Comparison of ENCODE assay signal across 8 mouse cellular contexts in the genomic region with DNA sequence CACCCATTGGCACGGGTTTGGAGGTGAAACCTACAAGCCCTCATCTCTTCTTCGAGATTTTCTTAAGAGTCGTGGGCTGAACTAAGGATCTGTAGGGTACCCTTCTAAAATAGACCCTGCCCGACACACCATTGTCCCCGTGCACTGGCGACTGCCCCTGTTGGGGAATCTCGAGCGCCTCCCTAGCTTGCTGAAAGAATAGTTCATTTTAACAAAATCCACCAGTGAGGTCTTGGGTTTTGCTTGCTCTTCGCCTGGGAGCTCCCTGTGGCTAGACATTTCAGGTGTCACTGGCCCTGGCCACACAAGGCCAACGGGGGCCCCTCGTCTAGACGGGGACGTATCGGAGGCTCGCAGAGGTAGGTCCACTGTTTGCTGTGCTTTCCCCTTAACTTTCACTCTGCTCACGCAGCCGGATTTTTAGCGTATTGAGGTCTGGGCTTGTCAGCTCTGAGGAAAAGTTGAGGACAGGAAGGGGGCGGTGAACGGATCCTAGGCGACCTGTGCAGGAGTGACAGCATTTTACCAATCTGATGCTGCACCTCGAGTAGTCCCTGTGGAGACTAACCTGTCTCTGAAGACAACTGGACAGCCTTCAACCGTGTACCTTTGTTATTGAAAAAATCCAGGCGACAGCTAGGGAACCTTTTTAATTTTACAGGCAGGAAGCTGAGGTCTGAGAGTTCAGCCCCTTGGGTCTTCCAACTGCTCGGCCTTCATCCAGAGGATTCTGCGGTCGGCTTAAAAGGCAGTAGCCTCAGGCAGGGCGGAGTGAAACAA. TPM values are rescaled to one million over a fixed set of nuclear protein-coding genes. Genes with fewer than 3 reads are reported as not detected.
DNase-seq lines count a peak whose midpoint lies in the region; ATAC-seq and TF ChIP-seq lines count a peak whose summit lies in the region.

No protein-coding gene starts in this region.

- H3K9ac ChIP-seq in embryonic facial prominence, embryonic 14.5 days (ENCODE audit: low read depth, low read length): peak overlapping the region; percentile 81
- peak overlapping the region; percentile 87 for H3K9ac ChIP-seq in heart, embryonic 15.5 days
- H3K9ac ChIP-seq in liver, postnatal 0 days (replicated peaks): peak overlapping the region; percentile 66
- H3K9ac ChIP-seq in neural tube, embryonic 14.5 days (replicated peaks; ENCODE audit: low read depth, low read length): peak overlapping the region; percentile 91

- H3K27ac ChIP-seq in embryonic facial prominence, embryonic 14.5 days (replicated peaks; ENCODE audit: low read depth, low read length): peak overlapping the region; percentile 85
- H3K27ac ChIP-seq in heart, embryonic 15.5 days: peak overlapping the region; percentile 86
- H3K27ac ChIP-seq in liver, postnatal 0 days (ENCODE audit: low read depth): peak overlapping the region; percentile 59
- peak overlapping the region; percentile 95 for H3K27ac ChIP-seq in neural tube, embryonic 14.5 days (ENCODE audit: low read depth, low read length)

- ATAC-seq in embryonic facial prominence, embryonic 14.5 days (ENCODE audit: low read depth): peak; percentile 48
- peak; percentile 19; the same call in 1 of the 2 replicates for ATAC-seq in heart, embryonic 15.5 days (replicated peaks; ENCODE audit: insufficient number of reproducible peaks, insufficient read depth, low FRiP score, low read depth)
- ATAC-seq in liver, postnatal 0 days: peak; percentile 28
- ATAC-seq in neural tube, embryonic 14.5 days (ENCODE audit: low read depth): peak; percentile 45

- H3K9me3 ChIP-seq in embryonic facial prominence, embryonic 14.5 days (ENCODE audit: control insufficient read depth, low read length): no peaks in the 10 kb centered on the region
- no peaks in the 10 kb centered on the region for H3K9me3 ChIP-seq in heart, embryonic 15.5 days (replicated peaks)
- H3K9me3 ChIP-seq in liver, postnatal 0 days (ENCODE audit: low read length): no peaks in the 10 kb centered on the region
- no peaks in the 10 kb centered on the region for H3K9me3 ChIP-seq in neural tube, embryonic 14.5 days (ENCODE audit: control insufficient read depth, low read length)

- 0% methylated on average over 28 of the region's 28 CpGs for WGBS in embryonic facial prominence, embryonic 14.5 days
- WGBS in heart, embryonic 15.5 days: under 1% methylated on average over 28 of the region's 28 CpGs
- whole genome bisulfite sequencing in liver, postnatal 0 days (ENCODE audit: insufficient replicate concordance): 1% methylated on average over 28 of the region's 28 CpGs
- under 1% methylated on average over 28 of the region's 28 CpGs for WGBS in neural tube, embryonic 14.5 days

- no peaks in the 10 kb centered on the region for H3K36me3 ChIP-seq in C2C12 (ENCODE audit: control insufficient read depth, insufficient read depth)
- no peaks in the 10 kb centered on the region for H3K36me3 ChIP-seq in embryonic facial prominence, embryonic 14.5 days (ENCODE audit: control insufficient read depth, insufficient read depth, low read length)
- H3K36me3 ChIP-seq in heart, embryonic 15.5 days: no peaks in the 10 kb centered on the region
- no peaks in the 10 kb centered on the region for H3K36me3 ChIP-seq in liver, postnatal 0 days (replicated peaks; ENCODE audit: insufficient read depth, low read length)
- no peaks in the 10 kb centered on the region for H3K36me3 ChIP-seq in neural tube, embryonic 14.5 days (ENCODE audit: control insufficient read depth, insufficient read depth, low read length)

- DNase-seq in adrenal gland, adult 18-20 months (ENCODE audit: low spot score in 2 of 2): peak; percentile 45 to 59
- DNase-seq in embryonic facial prominence, embryonic 14.5 days (ENCODE audit: low spot score): peak; percentile 63
- DNase-seq in kidney, postnatal 14 days: peak; percentile 43
- DNase-seq in liver, postnatal 0 days: peak; percentile 36
- DNase-seq in thymus, postnatal 14 days: peak; percentile 76

- peak overlapping the region; percentile 50 for H3K4me3 ChIP-seq in C2C12 (ENCODE audit: insufficient read depth, poor library complexity, severe bottlenecking)
- H3K4me3 ChIP-seq in embryonic facial prominence, embryonic 14.5 days (ENCODE audit: low read depth, low read length): peak overlapping the region; percentile 63
- H3K4me3 ChIP-seq in heart, embryonic 15.5 days: peak overlapping the region; percentile 78
- H3K4me3 ChIP-seq in liver, postnatal 0 days (ENCODE audit: low read depth, low read length): peak overlapping the region; percentile 67
- peak overlapping the region; percentile 87 for H3K4me3 ChIP-seq in neural tube, embryonic 14.5 days (ENCODE audit: low read depth, low read length)

- peaks cover 18% of the 10 kb centered on the region for H3K79me2 ChIP-seq in C2C12 (ENCODE audit: control insufficient read depth, insufficient read depth)

- peak overlapping the region; percentile 26 for H3ac ChIP-seq in C2C12 (ENCODE audit: control insufficient read depth, insufficient read length, low read depth)

- H3K4me1 ChIP-seq in embryonic facial prominence, embryonic 14.5 days (ENCODE audit: control insufficient read depth, insufficient read depth, low read length): peaks cover 20% of the 10 kb centered on the region
- peaks cover 28% of the 10 kb centered on the region for H3K4me1 ChIP-seq in heart, embryonic 15.5 days (replicated peaks)
- H3K4me1 ChIP-seq in liver, postnatal 0 days (ENCODE audit: insufficient read depth): peaks cover under 1% of the 10 kb centered on the region; the same call in 1 of the 2 replicates
- peaks cover 17% of the 10 kb centered on the region for H3K4me1 ChIP-seq in neural tube, embryonic 14.5 days (ENCODE audit: control insufficient read depth, insufficient read depth, low read length)

- H3K4me2 ChIP-seq in embryonic facial prominence, embryonic 14.5 days (ENCODE audit: low read depth, low read length): peak overlapping the region; percentile 86
- H3K4me2 ChIP-seq in heart, embryonic 15.5 days: peak overlapping the region; percentile 93
- H3K4me2 ChIP-seq in liver, postnatal 0 days (ENCODE audit: low read depth, low read length): peak overlapping the region; percentile 91
- H3K4me2 ChIP-seq in neural tube, embryonic 14.5 days (ENCODE audit: low read depth, low read length): peak overlapping the region; percentile 82

- TF ChIP-seq CTCF in C2C12 (IDR thresholded peaks at IDR 0.05; ENCODE audit: control insufficient read depth, insufficient read depth, insufficient read length): no peak
- peak; percentile 20; the same call in 1 of the 2 replicates for TF ChIP-seq CTCF in liver, postnatal 0 days (IDR thresholded peaks at IDR 0.05; ENCODE audit: low read depth)

- TF ChIP-seq EP300 in liver, postnatal 0 days (IDR thresholded peaks at IDR 0.05; ENCODE audit: low read depth): no peak

- H3K27me3 ChIP-seq in C2C12 (ENCODE audit: control insufficient read depth, insufficient read depth, insufficient read length): no peaks in the 10 kb centered on the region
- no peaks in the 10 kb centered on the region for H3K27me3 ChIP-seq in embryonic facial prominence, embryonic 14.5 days (replicated peaks; ENCODE audit: control insufficient read depth, insufficient read depth, low read length)
- peaks cover 5% of the 10 kb centered on the region; the same call in 1 of the 2 replicates for H3K27me3 ChIP-seq in heart, embryonic 15.5 days
- H3K27me3 ChIP-seq in liver, postnatal 0 days (ENCODE audit: insufficient read depth, low read length): peaks cover 7% of the 10 kb centered on the region; the same call in 1 of the 2 replicates
- H3K27me3 ChIP-seq in neural tube, embryonic 14.5 days (ENCODE audit: control insufficient read depth, insufficient read depth, low read length): no peaks in the 10 kb centered on the region

- H3K79me3 ChIP-seq in C2C12 (ENCODE audit: low read depth): peaks cover 3% of the 10 kb centered on the region

TF ChIP-seq in C2C12, 6 proteins besides CTCF, POLR2A, EP300 and RAD21:
- TF ChIP-seq FOSL1 (IDR thresholded peaks at IDR 0.05; ENCODE audit: insufficient read depth, low read length, poor library complexity, severe bottlenecking) (no peak), MAX (IDR thresholded peaks at IDR 0.05) (no peak), USF1 (IDR thresholded peaks at IDR 0.05; ENCODE audit: low read depth) (no peak), MYOG (IDR thresholded peaks at IDR 0.05; ENCODE audit: control insufficient read depth, extremely low read depth, insufficient read length) (no peak), MYOD1 (IDR thresholded peaks at IDR 0.05; ENCODE audit: control insufficient read depth, insufficient read length, low read depth) (no peak), CEBPB (IDR thresholded peaks at IDR 0.05; ENCODE audit: low read depth) (no peak)

RNA-seq across cellular contexts. Expression of gene St6gal1, which starts 1.5 kb away (rescaled TPM):
- polyA plus RNA-seq in C2C12 (2012; fragmentation: generic; extraction: Trizol): 6.2 TPM
- 10 to 100 TPM; 21.8 to 35.6 TPM for total RNA-seq in adrenal gland, adult 18-20 months (2021)
- 20.3 and 21.0 TPM in 2 replicates for polyA plus RNA-seq in embryonic facial prominence, embryonic 14.5 days (2014; fragmentation: Nextera tagmentation; extraction: Ambion mirVana)
- polyA plus RNA-seq in heart, embryonic 15.5 days (2015; fragmentation: Nextera tagmentation; extraction: Ambion mirVana): 14.8 and 19.1 TPM in 2 replicates
- 17.1 and 17.3 TPM in 2 replicates for polyA plus RNA-seq in liver, postnatal 0 days (2015; fragmentation: Nextera tagmentation; extraction: Ambion mirVana)
- 23.0 and 30.7 TPM in 2 replicates for polyA plus RNA-seq in neural tube, embryonic 14.5 days (2014; fragmentation: Nextera tagmentation; extraction: Ambion mirVana)

Comparison
In these comparisons a context has a peak if more than half of its experiments do, and no peak if none do; other contexts are left out.
1. Peak in every context shown above with its lines: DNase-seq, ATAC-seq, H3K4me3 ChIP-seq and H3K27ac ChIP-seq.